Mouse (Mus musculus): ENCODE measurements around the gene Vav3. TPM values are rescaled to one million over a fixed set of nuclear protein-coding genes. Genes with fewer than 3 reads are reported as not detected.

The Vav3 gene
- polyA plus RNA-seq, 1 experiment from 2014 or later: 9.7 TPM

DNA sequence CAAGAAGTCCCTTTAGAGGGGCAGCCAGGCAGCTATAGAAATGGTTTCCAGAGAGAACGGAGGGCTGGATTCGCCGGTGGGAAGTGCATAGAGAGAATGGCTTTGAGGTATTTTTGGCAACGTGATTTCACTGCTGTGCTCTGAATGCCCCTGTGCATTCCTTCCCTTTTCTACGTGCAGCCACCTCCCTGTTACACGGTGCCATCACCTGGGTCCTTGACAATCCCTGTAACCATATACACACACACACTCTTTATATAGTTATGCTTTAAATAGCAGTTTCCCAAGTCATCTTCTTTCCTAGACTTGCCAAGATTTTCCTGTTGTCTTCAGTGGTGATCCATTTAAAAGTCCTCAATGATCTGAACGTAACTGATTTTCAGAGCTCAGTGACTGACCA is 181.7 kb downstream of the Vav3 start:
- DNase-seq: no peak
- no peak for ATAC-seq (ENCODE audit: insufficient read depth)
- Histone ChIP-seq H3K4me2 (no peak overlapping the region), H3K27ac (ENCODE audit: low read depth) (no peak overlapping the region), H3K36me3 (ENCODE audit: insufficient read depth) (no peaks in the 10 kb centered on the region), H3K9ac (no peak overlapping the region), H3K9me3 (ENCODE audit: low read depth, low read length) (no peaks in the 10 kb centered on the region), H3K4me3 (ENCODE audit: low read depth, low read length) (no peak overlapping the region), H3K27me3 (ENCODE audit: insufficient read depth, low read length) (no peaks in the 10 kb centered on the region), H3K4me1 (ENCODE audit: insufficient read depth) (no peaks in the 10 kb centered on the region)
- TF ChIP-seq CTCF (IDR thresholded peaks at IDR 0.05; ENCODE audit: low read depth): no peak
- WGBS: 66% methylated on average over 7 of the region's 7 CpGs

- no peaks in the 10 kb centered on the region for H3K27me3 ChIP-seq (ENCODE audit: insufficient read depth, low read length)
- 87% methylated on average over 12 of the region's 12 CpGs for WGBS
- DNase-seq (no peak), ATAC-seq (ENCODE audit: insufficient read depth) (no peak)
- TF ChIP-seq CTCF (IDR thresholded peaks at IDR 0.05; ENCODE audit: low read depth): no peak
- H3K9ac ChIP-seq: no peak overlapping the region
- no peak overlapping the region for H3K4me3 ChIP-seq (ENCODE audit: low read depth, low read length)
- no peaks in the 10 kb centered on the region for H3K9me3 ChIP-seq (ENCODE audit: low read depth, low read length)
- no peak overlapping the region for H3K4me2 ChIP-seq
- H3K27ac ChIP-seq (ENCODE audit: low read depth): no peak overlapping the region
- no peaks in the 10 kb centered on the region for H3K4me1 ChIP-seq (ENCODE audit: insufficient read depth)
- H3K36me3 ChIP-seq (ENCODE audit: insufficient read depth): no peaks in the 10 kb centered on the region
Measured at GRCm38 (mm10) chr3:109525825-109526224, 185.4 kb downstream of the Vav3 start.

DNA sequence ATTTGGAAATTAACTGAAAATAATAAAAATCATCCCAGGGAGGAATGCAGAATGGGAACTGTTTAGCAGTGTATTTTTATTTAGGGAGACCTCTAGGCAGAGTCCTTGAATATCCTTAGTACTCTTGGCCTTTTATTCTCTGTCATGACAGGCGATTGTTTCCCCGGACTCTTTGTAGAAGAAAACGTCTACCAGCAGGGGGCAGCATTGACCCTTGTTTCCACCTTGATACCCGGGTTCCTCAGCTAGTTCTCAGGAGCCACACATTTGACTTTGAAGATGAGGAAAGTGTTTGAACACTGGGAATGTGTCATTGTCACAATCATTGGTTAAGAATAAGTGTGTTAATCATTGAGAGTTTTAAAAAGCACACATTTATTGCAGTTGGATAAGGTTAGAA is 185.8 kb downstream of the Vav3 start:
- no peaks in the 10 kb centered on the region for H3K9me3 ChIP-seq (ENCODE audit: low read depth, low read length)
- H3K36me3 ChIP-seq (ENCODE audit: insufficient read depth): no peaks in the 10 kb centered on the region
- no peaks in the 10 kb centered on the region for H3K27me3 ChIP-seq (ENCODE audit: insufficient read depth, low read length)
- no peak overlapping the region for H3K9ac ChIP-seq
- H3K4me2 ChIP-seq: no peak overlapping the region
- H3K27ac ChIP-seq (ENCODE audit: low read depth): no peak overlapping the region
- DNase-seq (peak; percentile 96), ATAC-seq (ENCODE audit: insufficient read depth) (peak; percentile 63; the same call in 1 of the 2 replicates)
- TF ChIP-seq CTCF (IDR thresholded peaks at IDR 0.05; ENCODE audit: low read depth): peak; percentile 82
- 9% methylated on average over 4 of the region's 4 CpGs for WGBS
- no peaks in the 10 kb centered on the region for H3K4me1 ChIP-seq (ENCODE audit: insufficient read depth)
- no peak overlapping the region for H3K4me3 ChIP-seq (ENCODE audit: low read depth, low read length)

GRCm38 (mm10) chr3:109526651-109527050 is 186.2 kb downstream of the Vav3 start:
- DNase-seq (no peak), ATAC-seq (ENCODE audit: insufficient read depth) (no peak)
- TF ChIP-seq CTCF (IDR thresholded peaks at IDR 0.05; ENCODE audit: low read depth): no peak
- Histone ChIP-seq H3K9me3 (ENCODE audit: low read depth, low read length) (no peaks in the 10 kb centered on the region), H3K4me1 (ENCODE audit: insufficient read depth) (no peaks in the 10 kb centered on the region), H3K27ac (ENCODE audit: low read depth) (no peak overlapping the region), H3K36me3 (ENCODE audit: insufficient read depth) (no peaks in the 10 kb centered on the region), H3K4me3 (ENCODE audit: low read depth, low read length) (no peak overlapping the region), H3K4me2 (no peak overlapping the region), H3K9ac (no peak overlapping the region), H3K27me3 (ENCODE audit: insufficient read depth, low read length) (no peaks in the 10 kb centered on the region)
- WGBS: 58% methylated on average over 8 of the region's 8 CpGs

DNA sequence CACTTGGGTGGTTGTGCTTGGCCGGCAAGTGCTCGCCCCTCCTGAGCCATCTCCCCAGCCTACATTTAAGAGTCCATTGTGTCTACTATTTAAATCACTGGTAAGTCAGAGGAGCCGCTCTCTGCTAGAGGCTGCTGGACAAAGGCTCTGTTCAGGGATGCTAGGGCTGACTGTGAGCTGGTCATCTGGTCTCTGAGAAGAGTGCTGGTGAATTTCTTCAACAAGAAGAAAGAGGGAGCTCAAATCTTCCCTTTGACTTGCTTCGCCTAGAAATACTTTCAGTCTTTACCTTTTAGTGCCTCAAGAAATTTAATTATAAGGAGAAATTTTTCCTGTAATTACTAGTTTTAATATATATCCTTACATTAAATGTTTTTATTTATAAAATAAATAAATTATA is 188.2 kb downstream of the Vav3 start:
- Histone ChIP-seq H3K36me3 (ENCODE audit: insufficient read depth) (no peaks in the 10 kb centered on the region), H3K9ac (no peak overlapping the region), H3K4me2 (no peak overlapping the region), H3K27ac (ENCODE audit: low read depth) (no peak overlapping the region), H3K27me3 (ENCODE audit: insufficient read depth, low read length) (no peaks in the 10 kb centered on the region), H3K4me1 (ENCODE audit: insufficient read depth) (no peaks in the 10 kb centered on the region), H3K9me3 (ENCODE audit: low read depth, low read length) (no peaks in the 10 kb centered on the region), H3K4me3 (ENCODE audit: low read depth, low read length) (no peak overlapping the region)
- WGBS: 75% methylated on average over 4 of the region's 4 CpGs
- DNase-seq: peak; percentile 24
- ATAC-seq (ENCODE audit: insufficient read depth): no peak
- TF ChIP-seq CTCF (IDR thresholded peaks at IDR 0.05; ENCODE audit: low read depth): peak; percentile 23; the same call in 1 of the 2 replicates

DNA sequence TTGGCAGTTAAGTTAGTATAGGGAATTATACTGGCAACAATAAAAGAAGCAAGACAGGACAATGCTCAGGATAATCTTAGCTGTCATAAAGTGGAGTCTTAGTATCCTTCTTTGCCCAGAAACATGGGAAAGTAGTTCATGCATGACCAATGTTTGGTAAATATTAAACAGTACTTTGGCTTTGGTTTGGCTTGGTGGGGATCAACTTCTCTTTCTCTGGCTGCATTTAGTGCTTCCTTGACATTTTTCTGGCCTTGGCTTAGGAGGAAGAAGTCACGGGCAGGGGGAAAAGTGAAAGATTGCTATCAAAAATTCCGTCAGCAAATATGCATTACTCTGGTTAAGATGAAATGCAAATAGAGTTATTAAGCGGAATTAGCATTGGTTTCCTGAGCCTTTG is 197.2 kb downstream of the Vav3 start:
- DNase-seq (no peak), ATAC-seq (ENCODE audit: insufficient read depth) (no peak)
- Histone ChIP-seq H3K9ac (no peak overlapping the region), H3K4me3 (ENCODE audit: low read depth, low read length) (no peak overlapping the region), H3K36me3 (ENCODE audit: insufficient read depth) (no peaks in the 10 kb centered on the region), H3K4me2 (no peak overlapping the region), H3K9me3 (ENCODE audit: low read depth, low read length) (no peaks in the 10 kb centered on the region), H3K27ac (ENCODE audit: low read depth) (no peak overlapping the region), H3K4me1 (ENCODE audit: insufficient read depth) (no peaks in the 10 kb centered on the region), H3K27me3 (ENCODE audit: insufficient read depth, low read length) (no peaks in the 10 kb centered on the region)
- 61% methylated on average over 3 of the region's 3 CpGs for WGBS
- no peak for TF ChIP-seq CTCF (IDR thresholded peaks at IDR 0.05; ENCODE audit: low read depth)

GRCm38 (mm10) chr3:109540009-109540408 is 199.6 kb downstream of the Vav3 start:
- H3K27me3 ChIP-seq (ENCODE audit: insufficient read depth, low read length): no peaks in the 10 kb centered on the region
- no peak overlapping the region for H3K4me3 ChIP-seq (ENCODE audit: low read depth, low read length)
- no peak for TF ChIP-seq CTCF (IDR thresholded peaks at IDR 0.05; ENCODE audit: low read depth)
- no peak overlapping the region for H3K4me2 ChIP-seq
- H3K4me1 ChIP-seq (ENCODE audit: insufficient read depth): no peaks in the 10 kb centered on the region
- H3K36me3 ChIP-seq (ENCODE audit: insufficient read depth): no peaks in the 10 kb centered on the region
- no peaks in the 10 kb centered on the region for H3K9me3 ChIP-seq (ENCODE audit: low read depth, low read length)
- H3K9ac ChIP-seq: no peak overlapping the region
- 57% methylated on average over 4 of the region's 4 CpGs for WGBS
- H3K27ac ChIP-seq (ENCODE audit: low read depth): no peak overlapping the region
- DNase-seq (no peak), ATAC-seq (ENCODE audit: insufficient read depth) (no peak)
